Mouse (Mus musculus) spleen, adult 2 months (tissue): ENCODE measurements around the gene Defb21.

Experiments
- CTCF ChIP-seq: fragments of 200-500 bp; IDR thresholded peaks from 2 replicates; pipeline ENCODE4 v1.5.1; 2011; ENCODE audit warnings: mild to moderate bottlenecking, inconsistent platforms; ENCODE audit not compliant: insufficient read depth, insufficient read length, insufficient replicate concordance; ENCODE audit errors: extremely low read depth
- POLR2A ChIP-seq: fragments of 200-500 bp; IDR thresholded peaks from 2 replicates; pipeline ENCODE4 v1.6.1; 2011; ENCODE audit warnings: low read depth, low read length, inconsistent platforms

DNA sequence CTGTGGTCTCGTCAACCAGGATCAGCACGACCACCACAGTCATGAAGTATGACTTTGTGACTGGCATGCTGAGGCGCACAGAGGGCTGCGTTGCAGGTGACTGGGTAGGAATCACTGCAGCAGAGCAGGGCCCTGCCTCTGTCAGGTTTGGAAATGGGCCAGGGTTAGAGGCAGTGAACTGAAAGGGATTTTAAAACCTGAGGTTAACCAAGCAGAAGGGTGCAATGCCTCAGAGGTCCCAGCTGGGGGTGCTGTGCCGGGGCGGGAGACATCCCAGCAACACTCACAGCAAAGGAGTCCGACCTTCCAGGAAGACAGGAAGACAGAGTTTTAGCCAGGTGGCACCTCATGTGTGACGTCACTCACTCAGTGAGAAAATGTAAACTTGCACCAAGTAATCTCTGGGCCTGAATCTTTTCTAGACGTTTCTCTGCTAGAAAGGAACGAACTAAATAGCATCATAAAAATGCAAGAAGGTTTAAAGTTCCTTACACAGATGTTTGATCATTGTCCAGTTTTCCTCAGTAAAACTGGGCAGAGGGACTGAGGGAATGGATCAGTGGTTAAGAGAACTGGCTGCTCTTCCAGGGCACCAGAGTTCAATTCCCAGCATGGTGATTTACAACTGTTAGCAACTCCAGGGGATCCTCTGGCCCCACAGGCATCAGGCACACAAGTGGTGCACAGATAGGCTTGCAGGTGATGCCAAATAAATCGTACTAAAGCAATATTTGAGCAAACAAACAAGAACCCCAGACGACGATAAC lies 32.4 kb upstream of the Defb21 start, which contains the start of gene Defb29:
- TF ChIP-seq CTCF (no peak), POLR2A (no peak)
